Mouse (Mus musculus) splenic B cell, adult 2 months (primary cell): ENCODE data around the gene Sgsm2.

Source experiments
- DNase-seq: peaks from one replicate; pipeline ENCODE4 v3.0.0-alpha.2; 2011; ENCODE audit warnings: low read depth, low spot score
- H3K27me3 ChIP-seq: 2 replicates; pipeline ENCODE4 v1.6.1; 2012; ENCODE audit warnings: mild to moderate bottlenecking, low read length, moderate library complexity, mixed read lengths; ENCODE audit not compliant: control insufficient read depth, poor library complexity, insufficient read depth, severe bottlenecking
- H3K36me3 ChIP-seq: 2 replicates; pipeline ENCODE4 v1.6.1; 2012; ENCODE audit warnings: mild to moderate bottlenecking, low read length, moderate library complexity, mixed read lengths; ENCODE audit not compliant: control insufficient read depth, poor library complexity, insufficient read depth, severe bottlenecking

The Sgsm2 gene

GRCm38 (mm10) chr11:74840739-74841138 is 56.1 kb downstream of the Sgsm2 start:
- no peak for DNase-seq

GRCm38 (mm10) chr11:74839860-74840715 is 56.8 kb downstream of the Sgsm2 start:
- no peak for DNase-seq
- Histone ChIP-seq H3K36me3 (peaks cover 9% of the 10 kb centered on the region), H3K27me3 (no peaks in the 10 kb centered on the region)

More at GRCm38 (mm10) chr11:74840739-74841138, 56.1 kb downstream of the Sgsm2 start:
- H3K36me3 ChIP-seq: peaks cover 14% of the 10 kb centered on the region
- no peaks in the 10 kb centered on the region for H3K27me3 ChIP-seq

- peak; percentile 91 for DNase-seq
- no peaks in the 10 kb centered on the region for H3K27me3 ChIP-seq
- peaks cover 5% of the 10 kb centered on the region for H3K36me3 ChIP-seq
Observed at GRCm38 (mm10) chr11:74838971-74839370, 57.9 kb downstream of the Sgsm2 start.

GRCm38 (mm10) chr11:74838441-74838840 is 58.4 kb downstream of the Sgsm2 start:
- H3K27me3 ChIP-seq: no peaks in the 10 kb centered on the region
- peaks cover 2% of the 10 kb centered on the region for H3K36me3 ChIP-seq

GRCm38 (mm10) chr11:74837694-74838431 is 59.0 kb downstream of the Sgsm2 start:
- no peaks in the 10 kb centered on the region for H3K27me3 ChIP-seq
- peak; percentile 99 for DNase-seq
- no peaks in the 10 kb centered on the region; the same call in 1 of the 2 replicates for H3K36me3 ChIP-seq

More at GRCm38 (mm10) chr11:74838441-74838840, 58.4 kb downstream of the Sgsm2 start:
- peak; percentile 98 for DNase-seq

- no peaks in the 10 kb centered on the region for H3K36me3 ChIP-seq
- no peak for DNase-seq
- H3K27me3 ChIP-seq: no peaks in the 10 kb centered on the region
Observed at GRCm38 (mm10) chr11:74837056-74837693, 59.7 kb downstream of the Sgsm2 start.

- no peaks in the 10 kb centered on the region for H3K36me3 ChIP-seq
- DNase-seq: no peak
- no peaks in the 10 kb centered on the region for H3K27me3 ChIP-seq
Observed at GRCm38 (mm10) chr11:74836225-74837055, 60.4 kb downstream of the Sgsm2 start.

- Histone ChIP-seq H3K27me3 (no peaks in the 10 kb centered on the region), H3K36me3 (no peaks in the 10 kb centered on the region)
- DNase-seq: no peak
Observed at GRCm38 (mm10) chr11:74835593-74836224, 61.2 kb downstream of the Sgsm2 start.

GRCm38 (mm10) chr11:74834650-74835277 is 62.1 kb downstream of the Sgsm2 start:
- Histone ChIP-seq H3K27me3 (no peaks in the 10 kb centered on the region), H3K36me3 (no peaks in the 10 kb centered on the region)
- DNase-seq: peak; percentile 9

- no peaks in the 10 kb centered on the region for H3K36me3 ChIP-seq
- DNase-seq: no peak
- H3K27me3 ChIP-seq: no peaks in the 10 kb centered on the region
Observed at GRCm38 (mm10) chr11:74834359-74834638, 62.6 kb downstream of the Sgsm2 start.

GRCm38 (mm10) chr11:74833536-74834358 is 63.1 kb downstream of the Sgsm2 start:
- H3K27me3 ChIP-seq: no peaks in the 10 kb centered on the region
- peak; percentile 21 for DNase-seq
- H3K36me3 ChIP-seq: no peaks in the 10 kb centered on the region

- no peaks in the 10 kb centered on the region for H3K27me3 ChIP-seq
- DNase-seq: peak; percentile 75
- no peaks in the 10 kb centered on the region for H3K36me3 ChIP-seq
Observed at GRCm38 (mm10) chr11:74832503-74833143, 64.2 kb downstream of the Sgsm2 start.
